Comparison of ENCODE assay signal across 9 mouse cellular contexts in the genomic region with DNA sequence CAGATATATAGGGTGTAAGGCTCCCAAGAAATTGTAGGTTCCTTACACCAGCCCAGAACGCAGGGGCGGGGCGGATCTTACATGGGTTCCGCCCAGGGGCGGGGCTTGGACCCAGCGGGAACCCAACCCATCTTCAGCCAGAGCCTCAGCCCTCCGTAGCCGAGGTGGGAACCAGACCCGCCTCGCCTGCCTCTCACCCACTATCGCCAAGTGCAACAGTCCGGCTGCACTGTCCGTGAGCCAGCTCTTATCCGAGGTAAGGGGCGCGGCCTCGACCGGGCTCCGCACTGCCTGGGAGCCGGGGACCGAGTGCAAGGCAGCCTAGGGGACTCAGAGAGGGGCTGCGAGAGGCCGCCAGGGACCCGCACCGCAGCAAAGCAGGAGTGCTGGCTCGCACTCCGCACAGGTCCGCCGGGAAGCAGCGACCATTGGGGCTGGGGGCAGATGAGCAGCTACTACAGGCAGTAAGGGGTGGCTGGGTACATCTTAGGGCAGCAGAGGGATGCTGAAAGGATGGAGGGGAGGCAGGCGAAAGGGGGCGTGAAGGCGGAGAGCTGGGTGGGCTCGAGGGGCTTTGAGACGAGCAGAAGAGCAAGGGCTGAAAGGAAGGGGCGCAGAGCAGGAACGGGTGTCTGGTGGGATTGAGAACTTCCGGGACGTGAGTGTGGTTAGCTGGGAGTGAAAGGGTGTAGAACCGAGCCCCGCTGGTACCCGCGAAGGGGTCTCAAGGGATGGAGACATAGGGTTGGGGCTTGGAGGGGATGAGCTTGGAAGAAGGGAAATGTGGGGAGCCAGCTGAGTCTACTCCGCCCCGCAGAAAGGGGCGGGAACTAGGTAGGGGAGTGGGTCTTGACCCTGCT. TPM values are rescaled to one million over a fixed set of nuclear protein-coding genes. Genes with fewer than 3 reads are reported as not detected.
A peak's percentile ranks its signal among the peaks of the same experiment; 100 is the strongest.
DNase-seq lines count a peak whose midpoint lies in the region; ATAC-seq and TF ChIP-seq lines count a peak whose summit lies in the region.
"Had no signal": no experiment of that assay in that cellular context is flagged by ENCODE, and none has a peak within 500 bp of the region (broad histone marks: within the 10 kb centered on the region; RNA-seq: fewer than 3 reads in every experiment).

A gene (plus strand): TSS at position 101 of the 860 bp plus-strand sequence.

- peak within 1 kb of the TSS; percentile 46 for H3K4me3 ChIP-seq in embryonic facial prominence, embryonic 14.5 days (ENCODE audit: low read depth, low read length)
- peak within 1 kb of the TSS; percentile 59 for H3K4me3 ChIP-seq in heart, embryonic 12.5 days
- peak within 1 kb of the TSS; percentile 60 for H3K4me3 ChIP-seq in kidney, embryonic 15.5 days (replicated peaks)
- H3K4me3 ChIP-seq in midbrain, postnatal 0 days (ENCODE audit: low read depth, low read length): peak within 1 kb of the TSS; percentile 82

- peak within 1 kb of the TSS; percentile 67 for H3K9ac ChIP-seq in embryonic facial prominence, embryonic 14.5 days (ENCODE audit: low read depth, low read length)
- peak within 1 kb of the TSS; percentile 70 for H3K9ac ChIP-seq in heart, embryonic 12.5 days
- H3K9ac ChIP-seq in kidney, embryonic 15.5 days: peak within 1 kb of the TSS; percentile 56
- H3K9ac ChIP-seq in midbrain, postnatal 0 days (replicated peaks; ENCODE audit: low read length, poor library complexity, severe bottlenecking): peak within 1 kb of the TSS; percentile 87

- H3K4me2 ChIP-seq in embryonic facial prominence, embryonic 14.5 days (ENCODE audit: low read depth, low read length): peak within 1 kb of the TSS; percentile 83
- peak within 1 kb of the TSS; percentile 97 for H3K4me2 ChIP-seq in heart, embryonic 12.5 days
- H3K4me2 ChIP-seq in kidney, embryonic 15.5 days: peak within 1 kb of the TSS; percentile 100
- peak within 1 kb of the TSS; percentile 70 for H3K4me2 ChIP-seq in midbrain, postnatal 0 days (ENCODE audit: low read depth, low read length, poor library complexity, severe bottlenecking)

- H3K36me3 ChIP-seq in embryonic facial prominence, embryonic 14.5 days (ENCODE audit: control insufficient read depth, insufficient read depth, low read length): no peaks in the 10 kb centered on the region
- H3K36me3 ChIP-seq in heart, embryonic 12.5 days: no peaks in the 10 kb centered on the region
- H3K36me3 ChIP-seq in kidney, embryonic 15.5 days: no peaks in the 10 kb centered on the region
- H3K36me3 ChIP-seq in midbrain, postnatal 0 days (ENCODE audit: insufficient read depth, low read length): no peaks in the 10 kb centered on the region

- H3K27me3 ChIP-seq in embryonic facial prominence, embryonic 14.5 days (replicated peaks; ENCODE audit: control insufficient read depth, insufficient read depth, low read length): 0 out of 2 replicates have a peak, but pooled peaks cover 4% of the 10 kb centered on the region
- H3K27me3 ChIP-seq in heart, embryonic 12.5 days (replicated peaks): peaks cover 12% of the 10 kb centered on the region
- H3K27me3 ChIP-seq in kidney, embryonic 15.5 days: peaks cover 15% of the 10 kb centered on the region
- no peaks in the 10 kb centered on the region for H3K27me3 ChIP-seq in midbrain, postnatal 0 days (ENCODE audit: insufficient read depth, low read length)

- DNase-seq in B cell, adult 2 months: peak; percentile 75 to 76
- peak; percentile 59 for DNase-seq in brain, adult 2 months (ENCODE audit: low read depth, low spot score)
- DNase-seq in embryonic facial prominence, embryonic 14.5 days (ENCODE audit: low spot score): peak; percentile 85
- peak; percentile 90 for DNase-seq in liver
- DNase-seq in midbrain, postnatal 0 days (ENCODE audit: low spot score): peak; percentile 80
- DNase-seq in spleen, postnatal 4 days (ENCODE audit: low spot score in 2 of 2): peak; percentile 71 to 81

- peaks cover 5% of the 10 kb centered on the region; the same call in 1 of the 2 replicates for H3K4me1 ChIP-seq in embryonic facial prominence, embryonic 14.5 days (ENCODE audit: control insufficient read depth, insufficient read depth, low read length)
- H3K4me1 ChIP-seq in heart, embryonic 12.5 days (replicated peaks): peaks cover 7% of the 10 kb centered on the region; the same call in 1 of the 2 replicates
- peaks cover 16% of the 10 kb centered on the region for H3K4me1 ChIP-seq in kidney, embryonic 15.5 days
- no peaks in the 10 kb centered on the region for H3K4me1 ChIP-seq in midbrain, postnatal 0 days (ENCODE audit: insufficient read depth, low read length)

- H3K27ac ChIP-seq in embryonic facial prominence, embryonic 14.5 days (replicated peaks; ENCODE audit: low read depth, low read length): no peak within 1 kb of the TSS
- no peak within 1 kb of the TSS for H3K27ac ChIP-seq in heart, embryonic 12.5 days (ENCODE audit: poor library complexity, severe bottlenecking)
- H3K27ac ChIP-seq in kidney, embryonic 15.5 days: no peak within 1 kb of the TSS
- H3K27ac ChIP-seq in midbrain, postnatal 0 days (ENCODE audit: low read depth, low read length): peak within 1 kb of the TSS; percentile 74

- under 1% methylated on average over 46 of the region's 46 CpGs for WGBS in embryonic facial prominence, embryonic 14.5 days
- under 1% methylated on average over 46 of the region's 46 CpGs for WGBS in heart, embryonic 12.5 days
- under 1% methylated on average over 46 of the region's 46 CpGs for WGBS in kidney, embryonic 15.5 days
- WGBS in midbrain, postnatal 0 days: under 1% methylated on average over 46 of the region's 46 CpGs

- TF ChIP-seq CTCF in midbrain, postnatal 0 days (IDR thresholded peaks at IDR 0.05): 0 out of 2 replicates have a peak, but pooled peaks have one; percentile 2

- peak; percentile 91 for ATAC-seq in embryonic facial prominence, embryonic 14.5 days (ENCODE audit: low read depth)
- peak; percentile 86 for ATAC-seq in heart, embryonic 12.5 days (ENCODE audit: insufficient number of reproducible peaks, low FRiP score)
- peak; percentile 95 for ATAC-seq in kidney, embryonic 15.5 days (replicated peaks; ENCODE audit: low FRiP score)
- ATAC-seq in midbrain, postnatal 0 days (ENCODE audit: low FRiP score): peak; percentile 88

- H3K9me3 ChIP-seq in embryonic facial prominence, embryonic 14.5 days (ENCODE audit: control insufficient read depth, low read length): no peaks in the 10 kb centered on the region
- H3K9me3 ChIP-seq in heart, embryonic 12.5 days (replicated peaks): no peaks in the 10 kb centered on the region
- no peaks in the 10 kb centered on the region for H3K9me3 ChIP-seq in kidney, embryonic 15.5 days (replicated peaks)
- H3K9me3 ChIP-seq in midbrain, postnatal 0 days (ENCODE audit: low read length): no peaks in the 10 kb centered on the region

RNA-seq across cellular contexts. Expression of the gene that starts here (rescaled TPM):
- polyA plus RNA-seq in embryonic facial prominence, embryonic 14.5 days (2014; fragmentation: Nextera tagmentation; extraction: Ambion mirVana): 17.8 and 21.1 TPM in 2 replicates
- polyA plus RNA-seq in heart, embryonic 12.5 days (2016; fragmentation: Nextera tagmentation; extraction: Ambion mirVana): 6.7 and 7.2 TPM in 2 replicates
- 23.9 and 28.8 TPM in 2 replicates for polyA plus RNA-seq in kidney, embryonic 15.5 days (2015; fragmentation: Nextera tagmentation; extraction: Ambion mirVana)
- total RNA-seq in midbrain, postnatal 0 days (2014; rRNA removed): 81.8 and 94.5 TPM in 2 replicates
- 316 and 318 TPM in 2 replicates for polyA plus RNA-seq in midbrain, postnatal 0 days (2015; fragmentation: Nextera tagmentation; extraction: Ambion mirVana)
- total RNA-seq: MEL had no signal

Comparison
In these comparisons a context has a peak if more than half of its experiments do, and no peak if none do; other contexts are left out.
1. RNA of the gene that starts here (polyA plus RNA-seq): 316 to 318 TPM in midbrain, postnatal 0 days; 23.9 to 28.8 TPM in kidney, embryonic 15.5 days, 17.8 to 21.1 TPM in embryonic facial prominence, embryonic 14.5 days and 6.7 to 7.2 TPM in heart, embryonic 12.5 days; every median in the first group is over 10 times any median in the second.
2. Peak in every context shown above with its lines, with median percentiles within 50 percentile points of each other: DNase-seq, ATAC-seq, H3K4me2 ChIP-seq, H3K4me3 ChIP-seq and H3K9ac ChIP-seq.